Mouse (Mus musculus): ENCODE measurements around the gene Kpna7. TPM values are rescaled to one million over a fixed set of nuclear protein-coding genes. Genes with fewer than 3 reads are reported as not detected.
"Not testable (repeated sequence)": the region's sequence is repeated elsewhere in the genome, so short reads cannot be mapped to it uniquely, and the experiment has no call there.

Kpna7 gene
- polyA plus RNA-seq, 1 experiment = not detected

GRCm38 (mm10) chr5:145020254-145020653, 63.6 kb downstream of the Kpna7 start:
- H3K4me1 ChIP-seq (ENCODE audit: control insufficient read depth, insufficient read depth, low read length); H3K4me3 ChIP-seq (ENCODE audit: low read depth, low read length); H3K9ac ChIP-seq (ENCODE audit: low read depth, poor library complexity, severe bottlenecking); H3K9me3 ChIP-seq (replicated peaks; ENCODE audit: control insufficient read depth, insufficient read depth, low read length, poor library complexity, severe bottlenecking); H3K27ac ChIP-seq (ENCODE audit: insufficient read depth, low read length); H3K27me3 ChIP-seq (ENCODE audit: control insufficient read depth, insufficient read depth, low read length, poor library complexity, severe bottlenecking); H3K36me3 ChIP-seq (ENCODE audit: control insufficient read depth, insufficient read depth, low read length, poor library complexity, severe bottlenecking): not testable (repeated sequence)

GRCm38 (mm10) chr5:145016761-145017160, 67.1 kb downstream of the Kpna7 start:
- H3K4me3 ChIP-seq (ENCODE audit: low read depth, low read length); H3K4me1 ChIP-seq (ENCODE audit: control insufficient read depth, insufficient read depth, low read length); H3K9ac ChIP-seq (ENCODE audit: low read depth, poor library complexity, severe bottlenecking); H3K9me3 ChIP-seq (replicated peaks; ENCODE audit: control insufficient read depth, insufficient read depth, low read length, poor library complexity, severe bottlenecking); H3K27ac ChIP-seq (ENCODE audit: insufficient read depth, low read length); H3K27me3 ChIP-seq (ENCODE audit: control insufficient read depth, insufficient read depth, low read length, poor library complexity, severe bottlenecking); H3K36me3 ChIP-seq (ENCODE audit: control insufficient read depth, insufficient read depth, low read length, poor library complexity, severe bottlenecking): not testable (repeated sequence)

GRCm38 (mm10) chr5:145014278-145014677, 69.6 kb downstream of the Kpna7 start:
- H3K27ac ChIP-seq (ENCODE audit: insufficient read depth, low read length) = no peak overlapping the region
- H3K9me3 ChIP-seq (replicated peaks; ENCODE audit: control insufficient read depth, insufficient read depth, low read length, poor library complexity, severe bottlenecking) = no peaks in the 10 kb centered on the region
- H3K27me3 ChIP-seq (ENCODE audit: control insufficient read depth, insufficient read depth, low read length, poor library complexity, severe bottlenecking) = no peaks in the 10 kb centered on the region
- H3K4me1 ChIP-seq (ENCODE audit: control insufficient read depth, insufficient read depth, low read length) = no peaks in the 10 kb centered on the region
- H3K4me3 ChIP-seq (ENCODE audit: low read depth, low read length) = no peak overlapping the region
- no peak overlapping the region for H3K9ac ChIP-seq (ENCODE audit: low read depth, poor library complexity, severe bottlenecking)
- no peaks in the 10 kb centered on the region for H3K36me3 ChIP-seq (ENCODE audit: control insufficient read depth, insufficient read depth, low read length, poor library complexity, severe bottlenecking)
- no peak for TF ChIP-seq POLR2A (IDR thresholded peaks at IDR 0.05; ENCODE audit: insufficient read depth, low read length)
- TF ChIP-seq CTCF (IDR thresholded peaks at IDR 0.05; ENCODE audit: low read depth, low read length) = no peak
- TF ChIP-seq EP300 (IDR thresholded peaks at IDR 0.05; ENCODE audit: insufficient read depth, low read depth, low read length) = no peak

GRCm38 (mm10) chr5:145008878-145009659, 74.8 kb downstream of the Kpna7 start:
- no peak overlapping the region for H3K4me3 ChIP-seq (ENCODE audit: low read depth, low read length)
- H3K27me3 ChIP-seq (ENCODE audit: control insufficient read depth, insufficient read depth, low read length, poor library complexity, severe bottlenecking) = no peaks in the 10 kb centered on the region
- no peaks in the 10 kb centered on the region for H3K9me3 ChIP-seq (replicated peaks; ENCODE audit: control insufficient read depth, insufficient read depth, low read length, poor library complexity, severe bottlenecking)
- no peak for TF ChIP-seq EP300 (IDR thresholded peaks at IDR 0.05; ENCODE audit: insufficient read depth, low read depth, low read length)
- TF ChIP-seq CTCF (IDR thresholded peaks at IDR 0.05; ENCODE audit: low read depth, low read length) = no peak
- TF ChIP-seq POLR2A (IDR thresholded peaks at IDR 0.05; ENCODE audit: insufficient read depth, low read length) = no peak
- H3K36me3 ChIP-seq (ENCODE audit: control insufficient read depth, insufficient read depth, low read length, poor library complexity, severe bottlenecking) = no peaks in the 10 kb centered on the region
- H3K27ac ChIP-seq (ENCODE audit: insufficient read depth, low read length) = no peak overlapping the region
- H3K9ac ChIP-seq (ENCODE audit: low read depth, poor library complexity, severe bottlenecking) = no peak overlapping the region
- no peaks in the 10 kb centered on the region for H3K4me1 ChIP-seq (ENCODE audit: control insufficient read depth, insufficient read depth, low read length)

GRCm38 (mm10) chr5:145005596-145005995, 78.2 kb downstream of the Kpna7 start:
- Histone ChIP-seq H3K27me3 (ENCODE audit: control insufficient read depth, insufficient read depth, low read length, poor library complexity, severe bottlenecking) (no peaks in the 10 kb centered on the region), H3K9ac (ENCODE audit: low read depth, poor library complexity, severe bottlenecking) (no peak overlapping the region), H3K36me3 (ENCODE audit: control insufficient read depth, insufficient read depth, low read length, poor library complexity, severe bottlenecking) (no peaks in the 10 kb centered on the region), H3K4me3 (ENCODE audit: low read depth, low read length) (no peak overlapping the region), H3K4me1 (ENCODE audit: control insufficient read depth, insufficient read depth, low read length) (no peaks in the 10 kb centered on the region), H3K27ac (ENCODE audit: insufficient read depth, low read length) (no peak overlapping the region), H3K9me3 (replicated peaks; ENCODE audit: control insufficient read depth, insufficient read depth, low read length, poor library complexity, severe bottlenecking) (no peaks in the 10 kb centered on the region)
- no peak for TF ChIP-seq EP300 (IDR thresholded peaks at IDR 0.05; ENCODE audit: insufficient read depth, low read depth, low read length)
- TF ChIP-seq POLR2A (IDR thresholded peaks at IDR 0.05; ENCODE audit: insufficient read depth, low read length) = no peak
- no peak for TF ChIP-seq CTCF (IDR thresholded peaks at IDR 0.05; ENCODE audit: low read depth, low read length)

GRCm38 (mm10) chr5:145004495-145004894, 79.3 kb downstream of the Kpna7 start:
- no peaks in the 10 kb centered on the region for H3K27me3 ChIP-seq (ENCODE audit: control insufficient read depth, insufficient read depth, low read length, poor library complexity, severe bottlenecking)
- no peak for TF ChIP-seq CTCF (IDR thresholded peaks at IDR 0.05; ENCODE audit: low read depth, low read length)
- TF ChIP-seq POLR2A (IDR thresholded peaks at IDR 0.05; ENCODE audit: insufficient read depth, low read length) = no peak
- TF ChIP-seq EP300 (IDR thresholded peaks at IDR 0.05; ENCODE audit: insufficient read depth, low read depth, low read length) = no peak
- H3K9ac ChIP-seq (ENCODE audit: low read depth, poor library complexity, severe bottlenecking) = no peak overlapping the region
- no peak overlapping the region for H3K27ac ChIP-seq (ENCODE audit: insufficient read depth, low read length)
- no peaks in the 10 kb centered on the region for H3K36me3 ChIP-seq (ENCODE audit: control insufficient read depth, insufficient read depth, low read length, poor library complexity, severe bottlenecking)
- no peaks in the 10 kb centered on the region for H3K4me1 ChIP-seq (ENCODE audit: control insufficient read depth, insufficient read depth, low read length)
- H3K9me3 ChIP-seq (replicated peaks; ENCODE audit: control insufficient read depth, insufficient read depth, low read length, poor library complexity, severe bottlenecking) = no peaks in the 10 kb centered on the region
- no peak overlapping the region for H3K4me3 ChIP-seq (ENCODE audit: low read depth, low read length)
